Mouse (Mus musculus): Measurements from ENCODE around the gene Zfp385c.
A peak's percentile ranks its signal among the peaks of the same experiment; 100 is the strongest.
"Not testable (repeated sequence)": the region's sequence is repeated elsewhere in the genome, so short reads cannot be mapped to it uniquely, and the experiment has no call there.

The Zfp385c gene

GRCm38 (mm10) chr11:100628056-100628455 lies 64.2 kb downstream of the Zfp385c start:
- DNase-seq (ENCODE audit: low read depth in 1 of 2, low spot score in 2 of 2), result no peak

- peak; percentile 77 to 88 for DNase-seq (ENCODE audit: low read depth in 1 of 2, low spot score in 2 of 2)
Measured at GRCm38 (mm10) chr11:100626701-100627195, 65.5 kb downstream of the Zfp385c start.

- DNase-seq (ENCODE audit: low read depth in 1 of 2, low spot score in 2 of 2), result no peak
Measured at GRCm38 (mm10) chr11:100625754-100626700, 66.2 kb downstream of the Zfp385c start.

- peak; percentile 36 to 85 for DNase-seq (ENCODE audit: low read depth in 1 of 2, low spot score in 2 of 2)
Measured at GRCm38 (mm10) chr11:100623867-100624266, 68.4 kb downstream of the Zfp385c start.

GRCm38 (mm10) chr11:100622714-100623113 lies 69.5 kb downstream of the Zfp385c start:
- peak; percentile 85 to 93 for DNase-seq (ENCODE audit: low read depth in 1 of 2, low spot score in 2 of 2)

GRCm38 (mm10) chr11:100619982-100620381 lies 72.3 kb downstream of the Zfp385c start, which contains the start of gene Dnajc7:
Dnajc7 (minus strand) TSS chr11:100620168.
- peak in 1 of 2 experiments; percentile 16 for DNase-seq (ENCODE audit: low read depth in 1 of 2, low spot score in 2 of 2)

GRCm38 (mm10) chr11:100619485-100619975 lies 72.7 kb downstream of the Zfp385c start:
- peak; percentile 82 to 89 for DNase-seq (ENCODE audit: low read depth in 1 of 2, low spot score in 2 of 2)

- peak; percentile 42 to 46 for DNase-seq (ENCODE audit: low read depth in 1 of 2, low spot score in 2 of 2)
Measured at GRCm38 (mm10) chr11:100618761-100619484, 73.3 kb downstream of the Zfp385c start, which contains the start of gene Nkiras2. Nkiras2 (plus strand) TSS chr11:100619244.

GRCm38 (mm10) chr11:100617480-100617879 lies 74.8 kb downstream of the Zfp385c start:
- no peak for DNase-seq (ENCODE audit: low read depth in 1 of 2, low spot score in 2 of 2)

GRCm38 (mm10) chr11:100616836-100617235 lies 75.4 kb downstream of the Zfp385c start:
- not testable (repeated sequence) for DNase-seq (ENCODE audit: low read depth in 1 of 2, low spot score in 2 of 2)

GRCm38 (mm10) chr11:100616332-100616731 lies 75.9 kb downstream of the Zfp385c start:
- no peak for DNase-seq (ENCODE audit: low read depth in 1 of 2, low spot score in 2 of 2)

- DNase-seq (ENCODE audit: low read depth in 1 of 2, low spot score in 2 of 2), result no peak
Measured at GRCm38 (mm10) chr11:100613241-100613640, 79.0 kb downstream of the Zfp385c start.

- no peak for DNase-seq (ENCODE audit: low read depth in 1 of 2, low spot score in 2 of 2)
Measured at GRCm38 (mm10) chr11:100611627-100612026, 80.6 kb downstream of the Zfp385c start.

GRCm38 (mm10) chr11:100609997-100610680 lies 82.1 kb downstream of the Zfp385c start:
- no peak for DNase-seq (ENCODE audit: low read depth in 1 of 2, low spot score in 2 of 2)

GRCm38 (mm10) chr11:100609355-100609996 lies 82.8 kb downstream of the Zfp385c start:
- DNase-seq (ENCODE audit: low read depth in 1 of 2, low spot score in 2 of 2), result no peak

GRCm38 (mm10) chr11:100608796-100609195 lies 83.5 kb downstream of the Zfp385c start:
- no peak for DNase-seq (ENCODE audit: low read depth in 1 of 2, low spot score in 2 of 2)

- no peak for DNase-seq (ENCODE audit: low read depth in 1 of 2, low spot score in 2 of 2)
Measured at GRCm38 (mm10) chr11:100607121-100607520, 85.1 kb downstream of the Zfp385c start.

- no peak for DNase-seq (ENCODE audit: low read depth in 1 of 2, low spot score in 2 of 2)
Measured at GRCm38 (mm10) chr11:100605451-100605850, 86.8 kb downstream of the Zfp385c start.

- no peak for DNase-seq (ENCODE audit: low read depth in 1 of 2, low spot score in 2 of 2)
Measured at GRCm38 (mm10) chr11:100604321-100605005, 87.8 kb downstream of the Zfp385c start.

- DNase-seq (ENCODE audit: low read depth in 1 of 2, low spot score in 2 of 2), result no peak
Measured at GRCm38 (mm10) chr11:100603813-100604212, 88.4 kb downstream of the Zfp385c start.

Measured in monocyte, adult 2 months (primary cell).